Mouse (Mus musculus) adrenal gland, adult 8-10 months (tissue): ENCODE measurements around the gene Cox6a1. TPM values are rescaled to one million over a fixed set of nuclear protein-coding genes. Genes with fewer than 3 reads are reported as not detected.

Experiments used
- DNase-seq: peaks from one replicate; pipeline ENCODE4 v3.0.0; 2022
- total RNA-seq, 4 experiments: library from RNA; stranded (reverse); gene quantifications; 2 replicates each; pipeline ENCODE4 v1.2.4; 2022

Cox6a1 gene
- total RNA-seq, 4 experiments from 2014 or later, result 703 to 1,239 (median 893) TPM

GRCm38 (mm10) chr5:115300792-115301614, 47.8 kb downstream of the Cox6a1 start, which contains the start of gene Dynll1:
Dynll1 (minus strand) TSS chr5:115300999.
- DNase-seq, result peak; percentile 98

- no peak for DNase-seq
Measured at GRCm38 (mm10) chr5:115300035-115300744, 48.6 kb downstream of the Cox6a1 start.

GRCm38 (mm10) chr5:115296347-115296746, 52.4 kb downstream of the Cox6a1 start:
- DNase-seq, result no peak

Other genes starting within 250 kb of the Cox6a1 start
- gene Acads, start 229.6 kb downstream of the Cox6a1 start, total RNA-seq, result 100 to 1,000 TPM; 122 to 219 (median 173) TPM
- 10 to 100 TPM; 38.8 to 51.9 (median 45.7) TPM for gene Unc119b, start 214.0 kb downstream of the Cox6a1 start, total RNA-seq
- gene Mlec, start 190.8 kb downstream of the Cox6a1 start, total RNA-seq, result 100 to 1,000 TPM; 207 to 274 (median 239) TPM
- gene Cabp1, start 154.6 kb downstream of the Cox6a1 start, total RNA-seq, result 10 to 100 TPM; 11.8 to 59.6 (median 41.5) TPM
- gene Pop5, start 113.1 kb downstream of the Cox6a1 start, total RNA-seq, result 10 to 100 TPM; 75.9 to 87.9 (median 84.9) TPM
- gene Rnf10, start 76.1 kb downstream of the Cox6a1 start, total RNA-seq, result 100 to 1,000 TPM; 218 to 258 (median 235) TPM
- gene Coq5, start 69.3 kb downstream of the Cox6a1 start, total RNA-seq, result 10 to 100 TPM; 50.3 to 63.7 (median 60.1) TPM
- gene Dynll1, start 48.0 kb downstream of the Cox6a1 start, total RNA-seq, result 100 to 1,000 TPM; 140 to 233 (median 156) TPM
- 10 to 100 TPM; 68.1 to 89.3 (median 75.9) TPM for gene Srsf9, start 21.8 kb downstream of the Cox6a1 start, total RNA-seq
- 10 to 100 TPM; 21.5 to 24.6 (median 23.1) TPM for gene Gatc, start 7.8 kb downstream of the Cox6a1 start, total RNA-seq
- 10 to 100 TPM; 37.4 to 58.7 (median 46.8) TPM for gene Triap1, start 7.8 kb downstream of the Cox6a1 start, total RNA-seq
- 10 to 100 TPM; 17.5 to 27.3 (median 21.7) TPM for gene Msi1, start 80.6 kb upstream of the Cox6a1 start, total RNA-seq
- under 1 TPM in 1 of 4 experiments, not detected in 3; 0.93 TPM for gene Pla2g1b, start 117.3 kb upstream of the Cox6a1 start, total RNA-seq
- 10 to 100 TPM; 24.6 to 53.8 (median 41.2) TPM for gene Sirt4, start 135.7 kb upstream of the Cox6a1 start, total RNA-seq
- 10 to 100 TPM; 32.1 to 64.5 (median 44.8) TPM for gene Pxn, start 157.7 kb upstream of the Cox6a1 start, total RNA-seq
- 100 to 1,000 TPM; 682 to 769 (median 720) TPM for gene Rplp0, start 210.5 kb upstream of the Cox6a1 start, total RNA-seq
- 10 to 100 TPM; 69.2 to 98.2 (median 77.7) TPM for gene Gcn1l1, start 216.3 kb upstream of the Cox6a1 start, total RNA-seq